Mouse (Mus musculus) myocyte (in vitro differentiated cells): ENCODE measurements around the gene Plcb1.

Source experiments
- CEBPB ChIP-seq: IDR thresholded peaks from 2 replicates; pipeline ENCODE4 v1.6.1; 2011; ENCODE audit warnings: mild to moderate bottlenecking, moderate library complexity; ENCODE audit not compliant: poor library complexity, insufficient read depth, severe bottlenecking
- E2F4 ChIP-seq: IDR thresholded peaks from one replicate; pipeline ENCODE4 v1.6.1; 2011; ENCODE audit warnings: mild to moderate bottlenecking, control low read depth, moderate library complexity; ENCODE audit not compliant: insufficient read depth
- MAX ChIP-seq: IDR thresholded peaks from one replicate; pipeline ENCODE4 v1.6.1; 2011; ENCODE audit warnings: low read depth, mild to moderate bottlenecking, control low read depth
- MYOD1 ChIP-seq, 3 experiments: IDR thresholded peaks; one replicate each; pipeline ENCODE4 v1.6.1; 2011; ENCODE audit warnings: control low read depth in 2 of 3, low read depth in 2 of 3, mild to moderate bottlenecking in 2 of 3, moderate library complexity in 1 of 3; ENCODE audit not compliant: insufficient read length in 2 of 3, control insufficient read depth in 1 of 3
- MYOG ChIP-seq, 3 experiments: IDR thresholded peaks; one replicate each; pipeline ENCODE4 v1.6.1; 2011; ENCODE audit warnings: control low read depth in 2 of 3, low read depth in 2 of 3, mild to moderate bottlenecking in 2 of 3; ENCODE audit not compliant: insufficient read length in 2 of 3, control insufficient read depth in 1 of 3, insufficient read depth in 1 of 3
- POLR2A ChIP-seq: IDR thresholded peaks from one replicate; pipeline ENCODE4 v1.6.1; 2011; ENCODE audit warnings: low read depth, mild to moderate bottlenecking, control low read depth, moderate library complexity; ENCODE audit not compliant: insufficient read length
- POLR2AphosphoS2 ChIP-seq: IDR thresholded peaks from one replicate; pipeline ENCODE4 v1.6.1; 2011; ENCODE audit warnings: low read depth, control low read depth; ENCODE audit not compliant: insufficient read length
- REST ChIP-seq: IDR thresholded peaks from one replicate; pipeline ENCODE4 v1.6.1; 2011; ENCODE audit warnings: mild to moderate bottlenecking, control low read depth, moderate library complexity; ENCODE audit not compliant: insufficient read depth, insufficient read length
- SRF ChIP-seq: IDR thresholded peaks from one replicate; pipeline ENCODE4 v1.6.1; 2011; ENCODE audit warnings: low read depth; ENCODE audit not compliant: control insufficient read depth, insufficient read length
- TCF12 ChIP-seq: IDR thresholded peaks from one replicate; pipeline ENCODE4 v1.6.1; 2011; ENCODE audit warnings: mild to moderate bottlenecking, control low read depth; ENCODE audit not compliant: poor library complexity, insufficient read depth, severe bottlenecking
- USF1 ChIP-seq: IDR thresholded peaks from one replicate; pipeline ENCODE4 v1.6.1; 2011; ENCODE audit warnings: low read depth, mild to moderate bottlenecking, control low read depth, moderate library complexity

GRCm38 (mm10) chr2:135283783-135284182 lies 497.9 kb downstream of the Plcb1 start:
- no peak for TF ChIP-seq CEBPB
- no peak for TF ChIP-seq POLR2A
- TF ChIP-seq MYOG (IDR thresholded peaks at IDR 0.05; ENCODE audit: control insufficient read depth in 1 of 3, insufficient read depth in 1 of 3, insufficient read length in 2 of 3, low read depth in 2 of 3), result no peak
- TF ChIP-seq MYOD1 (IDR thresholded peaks at IDR 0.05; ENCODE audit: control insufficient read depth in 1 of 3, insufficient read length in 2 of 3, low read depth in 2 of 3), result no peak
- TF ChIP-seq E2F4, result no peak
- no peak for TF ChIP-seq SRF
- no peak for TF ChIP-seq USF1
- no peak for TF ChIP-seq MAX
- TF ChIP-seq REST, result no peak
- no peak for TF ChIP-seq POLR2AphosphoS2
- no peak for TF ChIP-seq TCF12
